Mouse (Mus musculus) ES-E14 (cell line): ENCODE measurements at regions not wholly inside any gene's neighbourhood (a gene's known extent, or its start where the extent isn't known, plus 50 kb on each side); places are given as distances from the start of the nearest gene placed in this dataset.

Experiments
- DNase-seq: peaks from one replicate; pipeline ENCODE4 v3.0.0-alpha.2; 2013; ENCODE audit warnings: low read depth, low spot score
- H3K27ac ChIP-seq: 2 replicates; pipeline ENCODE4 v1.5.1; 2012; ENCODE audit warnings: low read depth, mild to moderate bottlenecking, low read length, moderate library complexity, mixed read lengths; ENCODE audit not compliant: poor library complexity, insufficient read depth, severe bottlenecking
- H3K36me3 ChIP-seq: 2 replicates; pipeline ENCODE4 v1.6.1; 2012; ENCODE audit warnings: mild to moderate bottlenecking, low read length, moderate library complexity, mixed read lengths; ENCODE audit not compliant: control insufficient read depth, poor library complexity, insufficient read depth, severe bottlenecking
- H3K4me1 ChIP-seq, 2 experiments: fragments of 150-350 bp in 1 of 2; sonication (generic) in 1 of 2; 2 replicates each; pipeline ENCODE4 v1.6.1; 2012; ENCODE audit warnings: low read length in 2 of 2, mild to moderate bottlenecking in 1 of 2, mixed read lengths in 1 of 2; ENCODE audit not compliant: control insufficient read depth in 2 of 2, insufficient read depth in 2 of 2, poor library complexity in 1 of 2
- H3K4me3 ChIP-seq, 2 experiments: fragments of 150-350 bp in 1 of 2; sonication (generic) in 1 of 2; 2 replicates each; pipeline ENCODE4 v1.5.1; 2012; ENCODE audit warnings: low read length in 2 of 2, low read depth in 1 of 2, mild to moderate bottlenecking in 1 of 2, mixed read lengths in 1 of 2; ENCODE audit not compliant: insufficient read depth in 1 of 2, poor library complexity in 1 of 2, severe bottlenecking in 1 of 2
- H3K9ac ChIP-seq: 2 replicates; pipeline ENCODE4 v1.6.1; 2012; ENCODE audit warnings: low read depth, mild to moderate bottlenecking, low read length, mixed read lengths; ENCODE audit not compliant: poor library complexity, insufficient read depth, severe bottlenecking
- H3K9me3 ChIP-seq: fragments of 150-350 bp; sonication (generic); 2 replicates; pipeline ENCODE4 v1.6.1; 2012; ENCODE audit warnings: low read depth, mild to moderate bottlenecking, low read length; ENCODE audit not compliant: control insufficient read depth, insufficient read depth
- CHD2 ChIP-seq: IDR thresholded peaks from 2 replicates; pipeline ENCODE4 v1.6.1; 2014; ENCODE audit warnings: mild to moderate bottlenecking, low read depth, low read length, inconsistent platforms
- HCFC1 ChIP-seq: IDR thresholded peaks from 2 replicates; pipeline ENCODE4 v1.6.1; 2012; ENCODE audit warnings: low read length, inconsistent platforms, borderline replicate concordance; ENCODE audit not compliant: insufficient read depth
- MAFK ChIP-seq: IDR thresholded peaks from 2 replicates; pipeline ENCODE4 v1.6.1; 2014; ENCODE audit warnings: mild to moderate bottlenecking, low read depth, low read length, inconsistent platforms; ENCODE audit not compliant: insufficient read depth
- ZC3H11A ChIP-seq: IDR thresholded peaks from 2 replicates; pipeline ENCODE4 v1.6.1; 2012; ENCODE audit warnings: low read depth, mild to moderate bottlenecking, inconsistent platforms, low read length, borderline replicate concordance
- ZNF384 ChIP-seq: IDR thresholded peaks from 2 replicates; pipeline ENCODE4 v1.6.1; 2012; ENCODE audit warnings: low read depth, low read length, inconsistent platforms
- in situ Hi-C, 2 experiments: fragments of 600-800 bp; cut with MboI; formaldehyde crosslinking; loops; one replicate each; pipeline ENCODE4 v1.15.1; 2025; ENCODE audit warnings: low sequenced_read_pairs in 2 of 2, inconsistent platforms in 1 of 2; ENCODE audit not compliant: unreplicated experiment in 2 of 2

- in situ Hi-C loops, result no loop called here
- Histone ChIP-seq H3K4me3 (no peak overlapping the region), H3K9ac (no peak overlapping the region), H3K27ac (no peak overlapping the region), H3K9me3 (no peaks in the 10 kb centered on the region), H3K36me3 (no peaks in the 10 kb centered on the region), H3K4me1 (no peaks in the 10 kb centered on the region)
- TF ChIP-seq HCFC1 (no peak), CHD2 (no peak), MAFK (no peak), ZC3H11A (no peak), ZNF384 (no peak)
- no peak for DNase-seq
Observed at GRCm38 (mm10) chr16:81045686-81046085, 154.8 kb upstream of the Ncam2 start.

GRCm38 (mm10) chr16:81068330-81068729, 132.2 kb upstream of the Ncam2 start:
- Histone ChIP-seq H3K4me1 (no peaks in the 10 kb centered on the region), H3K9me3 (no peaks in the 10 kb centered on the region), H3K27ac (no peak overlapping the region), H3K9ac (no peak overlapping the region), H3K4me3 (no peak overlapping the region), H3K36me3 (no peaks in the 10 kb centered on the region)
- TF ChIP-seq MAFK, result no peak
- TF ChIP-seq ZC3H11A, result no peak
- TF ChIP-seq HCFC1, result no peak
- TF ChIP-seq ZNF384, result no peak
- TF ChIP-seq CHD2, result no peak
- peak; percentile 8 for DNase-seq
- in situ Hi-C loops, result no loop called here
